Mouse (Mus musculus) ES-Bruce4 (cell line): ENCODE data around the gene 1520401A03Rik. TPM values are rescaled to one million over a fixed set of nuclear protein-coding genes. Genes with fewer than 3 reads are reported as not detected.

Source experiments
- H3K27ac ChIP-seq: 2 replicates; pipeline ENCODE4 v1.5.1; 2012; ENCODE audit warnings: low read length, inconsistent platforms; ENCODE audit not compliant: insufficient read depth
- H3K27me3 ChIP-seq: 2 replicates; pipeline ENCODE4 v1.6.1; 2012; ENCODE audit warnings: mild to moderate bottlenecking, low read length, inconsistent platforms; ENCODE audit not compliant: control insufficient read depth, poor library complexity, insufficient read depth, severe bottlenecking
- H3K36me3 ChIP-seq: 2 replicates; pipeline ENCODE4 v1.6.1; 2012; ENCODE audit warnings: inconsistent platforms, mild to moderate bottlenecking, low read length, moderate library complexity; ENCODE audit not compliant: control insufficient read depth, poor library complexity, insufficient read depth, severe bottlenecking
- H3K4me1 ChIP-seq: one replicate; pipeline ENCODE4 v1.8.1; 2011; ENCODE audit warnings: low read length; ENCODE audit not compliant: control insufficient read depth, insufficient read depth
- H3K4me3 ChIP-seq: 2 replicates; pipeline ENCODE4 v1.5.1; 2011; ENCODE audit warnings: low read depth, mild to moderate bottlenecking, low read length
- H3K9ac ChIP-seq: 2 replicates; pipeline ENCODE4 v1.6.1; 2012; ENCODE audit warnings: low read depth, mild to moderate bottlenecking, inconsistent platforms; ENCODE audit not compliant: poor library complexity, severe bottlenecking
- H3K9me3 ChIP-seq: replicated peaks from 2 replicates; pipeline ENCODE4 v1.6.1; 2012; ENCODE audit warnings: mild to moderate bottlenecking, low read length, inconsistent platforms; ENCODE audit not compliant: control insufficient read depth, poor library complexity, insufficient read depth, severe bottlenecking
- CTCF ChIP-seq: IDR thresholded peaks from one replicate; pipeline ENCODE4 v1.8.1; 2011; ENCODE audit warnings: low read depth, low read length
- EP300 ChIP-seq: IDR thresholded peaks from 2 replicates; pipeline ENCODE4 v1.6.1; 2011; ENCODE audit warnings: low read depth, low read length; ENCODE audit not compliant: insufficient read depth
- POLR2A ChIP-seq: IDR thresholded peaks from one replicate; pipeline ENCODE4 v1.8.1; 2011; ENCODE audit warnings: low read length; ENCODE audit not compliant: insufficient read depth
- polyA plus RNA-seq: library from polyadenylated mRNA; stranded (reverse); fragments of >200 nt; gene quantifications from 2 replicates; pipeline ENCODE4 v1.2.4, GENCODE M21; 2011; ENCODE audit warnings: low read depth; ENCODE audit not compliant: missing spikeins, insufficient read depth, insufficient read length

The 1520401A03Rik gene
- polyA plus RNA-seq, 1 experiment, result 4.1 TPM

GRCm38 (mm10) chr17:23704741-23705140 is 17.8 kb downstream of the 1520401A03Rik start:
- Histone ChIP-seq H3K4me1 (peaks cover 6% of the 10 kb centered on the region), H3K27ac (0 out of 2 replicates have a peak overlapping the region, but pooled peaks have one; percentile 14), H3K9ac (no peak overlapping the region), H3K27me3 (no peaks in the 10 kb centered on the region), H3K9me3 (no peaks in the 10 kb centered on the region), H3K36me3 (no peaks in the 10 kb centered on the region), H3K4me3 (no peak overlapping the region)
- TF ChIP-seq POLR2A (no peak), CTCF (no peak)

- Histone ChIP-seq H3K4me3 (no peak overlapping the region), H3K4me1 (peaks cover 6% of the 10 kb centered on the region), H3K27ac (no peak overlapping the region), H3K9me3 (no peaks in the 10 kb centered on the region), H3K27me3 (no peaks in the 10 kb centered on the region), H3K36me3 (no peaks in the 10 kb centered on the region), H3K9ac (no peak overlapping the region)
- TF ChIP-seq POLR2A (no peak), EP300 (no peak), CTCF (no peak)
Observed at GRCm38 (mm10) chr17:23703301-23703700, 19.3 kb downstream of the 1520401A03Rik start.

DNA sequence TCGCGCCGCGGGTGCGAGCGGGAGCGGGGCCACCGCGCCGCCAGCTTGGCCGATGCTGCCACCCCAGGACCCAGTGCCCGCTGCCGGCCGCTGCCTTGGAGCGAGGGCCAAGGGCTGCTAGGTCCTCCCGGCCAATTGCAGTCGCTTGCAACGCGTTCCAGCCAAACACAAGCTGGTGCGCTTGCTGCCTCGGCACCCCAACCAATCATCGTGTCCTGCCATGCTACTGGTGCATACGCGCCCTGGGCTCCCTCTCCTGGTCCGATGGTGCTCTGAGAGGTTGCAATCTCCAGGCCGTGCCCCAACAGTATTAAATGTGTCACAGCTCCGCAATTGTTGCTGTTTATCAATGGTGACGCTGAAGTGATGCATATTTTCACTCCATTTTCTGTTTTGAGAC is 22.5 kb downstream of the 1520401A03Rik start:
- peak overlapping the region; percentile 76 for H3K9ac ChIP-seq
- no peak overlapping the region for H3K27ac ChIP-seq
- peaks cover 9% of the 10 kb centered on the region for H3K4me1 ChIP-seq
- no peaks in the 10 kb centered on the region for H3K36me3 ChIP-seq
- no peaks in the 10 kb centered on the region for H3K27me3 ChIP-seq
- TF ChIP-seq CTCF (peak; percentile 92), POLR2A (no peak), EP300 (0 out of 2 replicates have a peak, but pooled peaks have one; percentile 43)
- H3K9me3 ChIP-seq, result no peaks in the 10 kb centered on the region
- H3K4me3 ChIP-seq, result peak overlapping the region; percentile 61

DNA sequence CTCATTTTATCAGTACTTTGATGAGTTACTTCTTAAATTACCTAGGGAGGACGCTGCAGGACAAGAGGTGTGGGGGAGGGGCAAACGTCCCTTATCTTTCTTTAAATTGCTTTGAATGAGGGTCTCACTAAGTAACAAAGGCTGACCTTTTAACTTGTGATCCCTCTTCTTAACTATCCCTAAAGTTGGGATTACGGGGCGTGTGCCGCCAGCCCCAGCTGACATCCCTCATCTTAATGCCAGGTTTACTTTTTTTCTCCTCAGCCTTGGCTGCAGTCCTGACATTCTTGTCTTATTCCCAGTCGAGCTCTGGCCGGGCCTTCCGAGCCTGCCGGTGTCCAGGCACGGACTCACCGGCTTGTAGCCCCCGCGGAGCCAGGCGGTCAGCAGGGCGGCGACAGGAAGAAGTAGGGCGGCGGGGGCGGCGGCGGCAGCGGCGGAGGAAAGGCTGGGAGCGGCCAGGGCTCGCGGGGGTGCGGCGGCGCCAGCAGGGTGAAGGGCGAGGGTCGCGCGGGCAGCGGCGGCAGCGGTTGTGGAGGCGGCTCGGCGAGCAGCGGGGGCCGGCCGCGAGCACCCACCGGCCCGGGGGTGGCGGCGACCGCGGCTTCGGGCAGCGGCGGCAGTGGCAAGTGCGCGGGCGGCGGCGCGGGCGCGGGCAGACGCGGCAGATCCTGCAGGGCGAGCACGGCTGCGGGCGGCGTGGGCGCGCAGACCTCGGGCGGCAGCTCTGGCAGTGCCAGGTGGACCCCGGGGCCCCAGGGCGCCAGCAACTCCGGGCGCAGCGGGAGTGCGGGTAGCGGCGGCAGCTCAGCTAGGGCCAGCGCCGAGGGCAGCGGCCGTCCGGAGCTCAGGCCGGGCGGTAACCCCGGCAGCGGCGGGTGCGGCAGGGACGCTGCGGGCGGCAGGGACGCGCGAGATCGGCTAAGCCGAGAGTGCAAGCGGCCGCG is 23.2 kb downstream of the 1520401A03Rik start:
- TF ChIP-seq CTCF, result no peak
- TF ChIP-seq POLR2A, result no peak
- no peak for TF ChIP-seq EP300
- peaks cover 6% of the 10 kb centered on the region for H3K4me1 ChIP-seq
- H3K9ac ChIP-seq, result peak overlapping the region; percentile 76
- H3K27me3 ChIP-seq, result no peaks in the 10 kb centered on the region
- no peak overlapping the region for H3K27ac ChIP-seq
- H3K9me3 ChIP-seq, result no peaks in the 10 kb centered on the region
- peak overlapping the region; percentile 61 for H3K4me3 ChIP-seq
- no peaks in the 10 kb centered on the region for H3K36me3 ChIP-seq

- 0 out of 2 replicates have a peak, but pooled peaks have one; percentile 21 for TF ChIP-seq EP300
- no peak for TF ChIP-seq CTCF
- TF ChIP-seq POLR2A, result no peak
- Histone ChIP-seq H3K9me3 (no peaks in the 10 kb centered on the region), H3K4me1 (peaks cover 10% of the 10 kb centered on the region), H3K36me3 (no peaks in the 10 kb centered on the region), H3K4me3 (no peak overlapping the region), H3K27me3 (no peaks in the 10 kb centered on the region), H3K27ac (peak overlapping the region; percentile 55), H3K9ac (peak overlapping the region; percentile 13; the same call in 1 of the 2 replicates)
Observed at GRCm38 (mm10) chr17:23695801-23696200, 26.8 kb downstream of the 1520401A03Rik start.

DNA sequence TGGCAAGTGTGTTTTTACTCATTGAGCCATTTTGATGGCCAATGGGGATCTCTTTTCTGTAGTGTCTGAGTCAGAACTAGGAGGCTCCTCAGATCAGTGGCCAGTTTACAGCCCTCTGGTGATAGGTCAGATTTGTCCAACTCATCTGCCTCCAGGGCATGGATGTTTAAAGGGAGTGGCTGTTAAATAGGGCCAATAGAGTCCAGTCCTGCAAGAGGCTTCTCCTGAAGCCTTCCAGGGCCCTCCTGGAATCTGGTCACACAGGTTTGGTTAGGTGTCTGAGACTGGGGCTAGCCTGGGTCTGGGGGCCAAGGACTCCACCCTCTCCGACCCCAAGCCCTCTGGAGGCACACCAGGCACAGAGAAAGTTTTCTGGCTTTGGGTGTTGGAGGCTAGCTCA is 28.1 kb downstream of the 1520401A03Rik start:
- Histone ChIP-seq H3K27ac (peak overlapping the region; percentile 91), H3K36me3 (no peaks in the 10 kb centered on the region), H3K27me3 (no peaks in the 10 kb centered on the region), H3K4me3 (no peak overlapping the region), H3K4me1 (peaks cover 10% of the 10 kb centered on the region), H3K9ac (no peak overlapping the region), H3K9me3 (no peaks in the 10 kb centered on the region)
- TF ChIP-seq EP300 (peak; percentile 92), CTCF (no peak)
